Mouse (Mus musculus) MEL-GATA-1-ER (cell line): ENCODE results near the gene Pitpnc1.
A peak's percentile ranks its signal among the peaks of the same experiment; 100 is the strongest.

Experiments
- DNase-seq: peaks from one replicate; pipeline ENCODE4 v3.0.0-alpha.2; 2012; ENCODE audit warnings: low read depth; ENCODE audit errors: extremely low read depth

Pitpnc1 gene

DNA sequence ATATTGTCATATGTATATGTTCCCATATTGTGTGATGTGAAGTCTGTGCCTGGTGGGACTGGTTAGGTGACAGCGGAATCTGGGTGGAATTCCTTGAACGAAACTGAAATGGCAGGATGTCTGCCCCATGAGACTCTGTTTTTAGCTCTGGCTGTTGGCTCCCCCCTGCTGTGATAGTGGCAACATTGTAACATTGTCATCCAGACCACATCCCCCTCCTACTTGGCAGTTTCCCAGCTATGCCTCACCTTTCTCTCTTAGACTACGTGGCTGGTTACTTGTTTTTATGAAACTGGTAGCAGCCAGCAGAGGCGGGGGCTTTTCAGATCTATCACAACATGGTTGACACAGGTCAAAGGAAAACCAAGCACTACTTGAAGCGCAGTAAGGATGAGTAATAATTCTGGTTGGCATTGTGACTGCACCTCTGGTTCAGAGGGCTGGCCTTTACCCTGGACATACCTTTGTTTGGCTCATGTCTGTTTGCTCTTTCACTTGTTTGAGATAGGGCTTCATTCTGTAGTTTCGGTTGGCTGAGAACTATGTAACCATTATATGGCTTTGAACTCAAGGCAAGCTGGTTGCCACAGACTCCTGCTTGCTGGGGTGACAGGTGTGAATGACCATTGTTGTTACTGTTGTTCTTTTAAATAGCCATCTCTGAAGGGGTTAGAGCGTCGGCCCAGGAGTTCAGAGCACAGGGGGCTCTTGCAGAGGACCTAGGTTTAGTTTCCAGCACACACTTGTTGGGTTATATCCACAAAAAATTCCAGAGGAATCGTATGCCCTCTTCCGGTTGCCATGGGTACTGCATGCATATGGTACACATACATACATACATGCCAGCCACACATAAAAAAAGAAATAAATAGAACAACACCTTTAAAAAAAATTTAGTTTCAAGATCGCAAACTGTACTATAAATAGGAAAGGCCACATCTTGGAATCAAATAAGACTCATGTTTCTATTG, 183.0 kb downstream of the Pitpnc1 start:
- DNase-seq = no peak

DNA sequence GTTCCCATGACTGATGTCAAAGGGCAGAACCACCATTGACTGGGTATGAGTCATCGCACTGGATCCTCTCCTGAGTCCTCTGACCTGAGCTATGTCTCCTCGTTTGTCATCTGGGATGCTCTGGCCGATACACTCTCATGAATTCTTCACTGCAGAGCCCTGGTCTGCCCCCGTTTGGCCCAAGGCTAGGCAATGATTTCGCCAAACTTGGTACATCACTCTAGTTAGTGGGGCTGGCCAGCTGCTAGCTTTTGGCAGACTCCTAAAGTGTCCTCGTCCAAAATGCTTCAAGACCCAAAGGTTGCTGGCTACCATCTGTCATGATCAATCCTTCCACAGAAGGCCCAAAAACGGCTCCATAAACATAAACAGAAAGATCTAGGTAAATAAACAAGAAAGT, 184.8 kb downstream of the Pitpnc1 start:
- no peak for DNase-seq

- no peak for DNase-seq
Observed at GRCm38 (mm10) chr11:107283632-107284031, 186.9 kb downstream of the Pitpnc1 start.

DNA sequence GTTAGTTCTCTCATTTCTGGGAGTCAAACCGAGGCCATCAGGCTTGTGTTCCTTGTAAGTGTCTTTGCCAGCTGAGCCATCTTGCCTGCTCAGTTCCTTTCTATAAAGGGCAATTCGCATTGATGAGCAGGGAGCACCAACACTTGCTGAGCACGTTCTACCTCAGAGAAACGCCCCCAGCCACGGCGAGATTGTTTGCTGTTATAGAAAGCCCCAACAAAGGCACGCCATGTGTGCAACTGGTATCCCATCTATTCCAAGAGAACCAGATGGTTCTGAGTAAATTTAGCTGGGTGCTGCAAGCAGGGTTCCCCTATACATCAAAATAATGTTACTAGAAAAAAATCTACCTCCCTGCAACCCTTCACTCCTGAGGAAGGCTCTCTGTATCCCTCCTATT, 188.0 kb downstream of the Pitpnc1 start:
- no peak for DNase-seq

DNA sequence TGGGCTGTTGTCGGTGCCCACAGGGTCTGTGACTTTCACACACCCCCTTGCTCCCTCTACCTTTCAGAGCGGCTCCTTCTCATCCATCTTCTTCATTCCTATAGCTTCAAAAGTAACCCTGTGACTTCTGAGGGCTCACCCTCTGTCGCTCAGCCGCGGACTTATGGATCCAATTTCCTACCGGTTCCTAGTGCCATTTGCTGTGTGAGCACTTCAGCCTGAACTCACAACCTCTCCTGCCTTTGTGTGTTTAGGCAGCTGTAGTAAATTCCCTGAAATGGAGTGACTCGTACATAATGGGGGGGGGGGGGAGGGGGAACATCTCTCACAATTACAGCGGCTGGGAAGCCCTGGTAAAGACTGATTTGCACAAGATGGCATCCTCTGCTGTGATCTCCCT, 191.2 kb downstream of the Pitpnc1 start:
- no peak for DNase-seq

GRCm38 (mm10) chr11:107276898-107277297, 193.6 kb downstream of the Pitpnc1 start:
- DNase-seq = no peak

DNA sequence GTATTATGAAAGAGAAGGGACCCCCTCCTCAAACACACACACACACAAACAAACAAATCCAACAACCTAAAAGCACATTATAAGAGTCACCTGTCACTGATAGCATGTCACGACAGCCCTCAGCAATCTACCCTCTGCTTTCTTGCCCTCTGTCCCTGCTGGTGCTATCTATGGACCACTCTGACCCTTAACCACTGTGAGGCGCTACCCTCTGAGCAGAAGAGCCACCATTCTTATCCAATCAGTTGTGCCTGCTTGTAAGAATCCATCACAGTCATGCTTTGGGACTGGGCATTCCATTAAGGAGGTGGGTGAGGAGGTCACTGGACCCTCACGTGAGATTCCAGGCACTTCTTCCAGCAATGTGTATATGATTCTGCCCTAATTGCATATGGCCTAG, 194.2 kb downstream of the Pitpnc1 start:
- no peak for DNase-seq

GRCm38 (mm10) chr11:107275902-107276301, 194.6 kb downstream of the Pitpnc1 start:
- DNase-seq = no peak

GRCm38 (mm10) chr11:107274206-107274605, 196.3 kb downstream of the Pitpnc1 start:
- no peak for DNase-seq

GRCm38 (mm10) chr11:107272351-107272975, 198.0 kb downstream of the Pitpnc1 start:
- DNase-seq = no peak

GRCm38 (mm10) chr11:107270564-107270963, 199.9 kb downstream of the Pitpnc1 start:
- DNase-seq = no peak

- DNase-seq = peak; percentile 13
Observed at GRCm38 (mm10) chr11:107267522-107267921, 203.0 kb downstream of the Pitpnc1 start.

GRCm38 (mm10) chr11:107265861-107266260, 204.6 kb downstream of the Pitpnc1 start:
- DNase-seq = no peak

- DNase-seq = no peak
Observed at GRCm38 (mm10) chr11:107264889-107265615, 205.4 kb downstream of the Pitpnc1 start.

DNA sequence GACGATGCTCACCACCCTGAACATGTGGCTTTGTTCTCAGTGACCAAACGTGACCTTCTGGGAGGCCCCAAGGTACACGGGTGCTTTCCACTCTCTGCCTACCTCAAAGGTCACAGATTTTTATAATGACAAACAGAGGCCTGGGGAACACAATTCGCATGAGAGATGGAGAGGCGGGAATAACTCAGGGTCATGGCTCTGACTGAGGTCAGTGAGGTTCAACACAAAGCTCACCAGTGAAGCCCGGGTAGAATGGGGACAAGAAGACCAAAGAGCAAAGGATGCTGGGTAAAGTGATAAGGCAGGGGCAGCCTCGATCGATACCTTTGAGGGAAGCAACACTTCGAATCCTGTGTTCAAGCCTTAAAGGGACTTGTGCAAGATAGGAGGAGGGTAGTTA, 206.7 kb downstream of the Pitpnc1 start:
- no peak for DNase-seq

- no peak for DNase-seq
Observed at GRCm38 (mm10) chr11:107259428-107259827, 211.1 kb downstream of the Pitpnc1 start.

DNA sequence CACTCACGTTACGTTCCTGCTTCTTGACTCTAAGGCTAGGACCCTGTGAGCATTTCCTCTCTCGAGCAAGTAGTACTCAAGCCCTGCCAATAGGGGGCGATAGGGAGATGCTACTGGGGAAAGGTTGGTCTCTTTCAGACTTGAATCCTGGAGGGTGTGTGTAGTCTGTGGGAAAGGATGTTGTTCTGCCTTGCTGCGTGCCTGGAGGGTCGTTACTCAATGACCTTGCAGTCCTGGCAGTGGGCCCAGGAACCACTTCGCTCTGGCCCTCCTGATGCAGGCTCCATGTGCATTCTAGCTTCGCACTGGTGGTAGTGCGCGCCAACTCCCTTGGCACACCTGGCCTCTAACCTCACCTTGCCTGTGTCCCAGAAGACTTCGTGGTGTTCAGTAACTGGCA, 215.3 kb downstream of the Pitpnc1 start:
- peak; percentile 13 for DNase-seq

DNA sequence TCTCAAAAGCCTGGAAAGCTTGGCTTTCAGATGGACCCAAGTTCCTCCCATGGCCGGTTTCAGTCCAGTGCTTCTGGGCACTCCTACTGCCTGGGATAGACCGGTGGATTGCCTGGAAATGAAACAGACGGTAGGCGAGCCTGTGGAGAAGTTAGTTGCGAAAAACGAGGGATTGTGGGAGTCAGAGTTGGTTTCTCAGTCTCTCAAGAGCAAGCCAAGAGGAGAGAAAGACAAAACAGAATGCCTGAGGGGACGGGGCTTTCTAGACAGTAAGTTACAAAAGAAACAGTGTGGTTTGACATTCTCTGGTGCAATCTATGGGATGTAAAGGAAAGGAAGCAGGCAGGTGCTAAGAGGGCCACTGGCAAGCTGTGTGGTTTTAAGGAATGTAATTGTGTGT, 216.3 kb downstream of the Pitpnc1 start:
- no peak for DNase-seq

- no peak for DNase-seq
Observed at GRCm38 (mm10) chr11:107252026-107252425, 218.5 kb downstream of the Pitpnc1 start.

DNA sequence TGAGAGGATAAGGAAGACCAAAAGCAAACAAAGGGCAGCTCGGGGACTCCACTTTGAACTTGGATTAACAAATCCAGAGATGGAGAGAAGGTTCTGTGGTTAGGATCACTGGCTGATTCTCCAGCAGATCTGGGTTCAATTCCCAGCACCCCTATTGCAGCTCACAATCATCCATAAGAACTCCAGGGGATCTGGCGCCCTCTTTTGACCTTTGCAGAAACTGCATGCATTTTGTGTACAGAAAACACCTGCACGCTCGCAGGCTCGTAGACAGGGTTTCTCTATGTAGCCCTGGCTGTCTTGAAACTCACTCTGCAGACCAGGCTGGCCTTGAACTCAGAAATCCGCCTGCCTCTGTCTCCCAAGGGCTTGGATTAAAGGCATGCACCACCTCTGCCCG, 219.0 kb downstream of the Pitpnc1 start:
- no peak for DNase-seq

GRCm38 (mm10) chr11:107250882-107251281, 219.6 kb downstream of the Pitpnc1 start:
- no peak for DNase-seq

- no peak for DNase-seq
Observed at GRCm38 (mm10) chr11:107248753-107249152, 221.7 kb downstream of the Pitpnc1 start.
